Mouse (Mus musculus): Measurements from ENCODE around the gene Pdzrn3.

DNA sequence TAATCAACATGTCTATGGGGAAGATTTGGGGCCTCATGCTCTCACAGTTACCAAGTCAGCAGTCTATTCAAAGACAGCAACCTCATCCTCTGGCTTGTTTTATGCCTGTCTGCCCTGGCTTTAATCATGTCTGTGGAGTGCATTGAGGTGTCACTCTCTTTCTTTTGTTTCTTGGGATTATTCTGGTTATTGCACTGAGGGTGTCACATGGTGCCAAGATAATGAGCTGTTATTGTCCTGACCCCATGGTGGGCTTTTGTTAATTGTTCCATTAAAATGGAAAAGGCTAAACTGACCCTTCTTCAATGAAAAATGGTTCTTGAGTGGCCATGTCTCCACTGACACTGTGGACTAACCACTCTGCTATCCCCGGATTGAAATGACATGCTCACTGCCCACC is 34.0 kb upstream of the Pdzrn3 start:
- TF ChIP-seq POLR2A (IDR thresholded peaks at IDR 0.05; ENCODE audit: control insufficient read depth, extremely low read depth, insufficient read depth, low read length, poor library complexity) (no peak), CTCF (IDR thresholded peaks at IDR 0.05; ENCODE audit: borderline replicate concordance, control insufficient read depth, extremely low read depth, insufficient read depth, low read length, poor library complexity) (no peak)
